Mouse (Mus musculus): ENCODE results near the gene Crhbp.
A peak's percentile ranks its signal among the peaks of the same experiment; 100 is the strongest.

Crhbp gene

DNA sequence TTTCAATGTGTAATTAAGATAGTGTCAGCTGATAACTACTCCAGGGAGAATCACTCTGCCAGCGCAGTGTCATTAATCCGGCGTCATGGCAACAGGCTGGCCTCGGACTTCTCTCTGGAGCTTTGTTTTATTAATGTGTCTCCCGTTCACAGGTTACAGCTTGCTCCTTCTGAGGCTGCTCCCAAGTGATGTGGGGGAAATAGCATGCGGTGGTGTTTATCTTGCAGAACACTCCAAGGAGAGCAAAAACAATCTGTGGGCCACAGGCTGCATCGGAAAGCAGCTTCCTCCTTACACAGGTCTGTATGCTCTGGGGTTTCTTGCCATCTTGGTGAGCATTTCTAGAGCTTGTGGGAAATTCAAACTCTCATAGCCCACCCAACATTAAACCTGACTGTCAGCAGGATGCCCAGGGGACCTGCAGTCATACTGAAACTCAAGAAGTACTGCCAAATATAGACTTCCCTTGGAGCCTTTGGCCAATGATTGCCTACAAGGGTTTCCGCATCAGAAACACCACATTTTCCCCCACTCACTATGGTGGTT, 25.4 kb downstream of the Crhbp start:
- no peak for DNase-seq (ENCODE audit: low spot score in 2 of 2)

DNA sequence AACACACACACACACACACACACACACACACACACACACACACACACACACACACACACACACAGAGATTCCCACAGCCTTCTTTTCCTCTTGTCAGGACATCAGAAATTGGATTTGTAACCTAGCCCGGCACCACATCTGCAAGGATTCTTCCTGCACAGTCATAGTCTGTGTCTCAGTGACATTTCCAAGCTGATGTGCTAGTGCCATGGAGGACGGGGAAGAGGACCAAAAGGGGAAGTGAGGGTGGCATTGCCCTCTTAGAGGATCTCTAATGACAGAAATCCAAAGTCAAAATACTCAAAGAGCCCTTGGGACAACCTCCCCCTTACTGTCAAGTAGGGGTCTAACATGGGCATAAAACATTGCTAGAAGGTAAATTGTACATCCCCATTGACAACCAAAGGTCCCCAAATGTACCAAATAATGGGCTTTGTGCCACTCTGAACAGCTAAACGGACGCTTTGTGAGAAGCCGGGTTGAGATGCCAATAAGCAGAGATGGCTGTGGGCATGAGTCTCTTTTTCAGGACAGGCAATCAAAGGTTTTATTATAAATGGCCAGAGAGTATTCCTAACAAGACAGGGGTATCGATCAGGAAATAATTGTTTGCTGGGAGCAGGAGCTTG, 26.0 kb downstream of the Crhbp start:
- no peak for DNase-seq (ENCODE audit: low spot score in 2 of 2)

DNA sequence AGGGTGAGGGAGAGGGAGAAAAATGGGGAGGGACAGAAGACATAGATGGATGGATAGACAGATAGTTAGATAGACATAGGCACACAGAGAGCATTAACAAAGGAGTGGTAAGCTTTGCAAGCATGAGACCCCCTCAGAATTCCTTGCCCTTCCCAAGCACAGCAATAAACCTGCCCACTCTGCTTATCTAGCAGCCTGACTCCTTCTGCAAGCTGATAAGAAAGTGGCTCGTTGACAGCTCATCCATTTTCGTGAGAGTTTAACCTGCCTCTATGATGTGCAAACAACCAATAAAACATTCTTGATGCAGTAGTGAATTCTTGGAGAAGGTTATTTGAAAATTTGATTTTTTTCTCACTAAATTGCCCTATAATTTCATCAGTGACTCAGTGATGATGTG, 32.5 kb downstream of the Crhbp start:
- no peak for DNase-seq (ENCODE audit: low spot score in 2 of 2)

GRCm38 (mm10) chr13:95393242-95393641, 51.5 kb downstream of the Crhbp start:
- DNase-seq (ENCODE audit: low spot score in 2 of 2), result no peak

DNA sequence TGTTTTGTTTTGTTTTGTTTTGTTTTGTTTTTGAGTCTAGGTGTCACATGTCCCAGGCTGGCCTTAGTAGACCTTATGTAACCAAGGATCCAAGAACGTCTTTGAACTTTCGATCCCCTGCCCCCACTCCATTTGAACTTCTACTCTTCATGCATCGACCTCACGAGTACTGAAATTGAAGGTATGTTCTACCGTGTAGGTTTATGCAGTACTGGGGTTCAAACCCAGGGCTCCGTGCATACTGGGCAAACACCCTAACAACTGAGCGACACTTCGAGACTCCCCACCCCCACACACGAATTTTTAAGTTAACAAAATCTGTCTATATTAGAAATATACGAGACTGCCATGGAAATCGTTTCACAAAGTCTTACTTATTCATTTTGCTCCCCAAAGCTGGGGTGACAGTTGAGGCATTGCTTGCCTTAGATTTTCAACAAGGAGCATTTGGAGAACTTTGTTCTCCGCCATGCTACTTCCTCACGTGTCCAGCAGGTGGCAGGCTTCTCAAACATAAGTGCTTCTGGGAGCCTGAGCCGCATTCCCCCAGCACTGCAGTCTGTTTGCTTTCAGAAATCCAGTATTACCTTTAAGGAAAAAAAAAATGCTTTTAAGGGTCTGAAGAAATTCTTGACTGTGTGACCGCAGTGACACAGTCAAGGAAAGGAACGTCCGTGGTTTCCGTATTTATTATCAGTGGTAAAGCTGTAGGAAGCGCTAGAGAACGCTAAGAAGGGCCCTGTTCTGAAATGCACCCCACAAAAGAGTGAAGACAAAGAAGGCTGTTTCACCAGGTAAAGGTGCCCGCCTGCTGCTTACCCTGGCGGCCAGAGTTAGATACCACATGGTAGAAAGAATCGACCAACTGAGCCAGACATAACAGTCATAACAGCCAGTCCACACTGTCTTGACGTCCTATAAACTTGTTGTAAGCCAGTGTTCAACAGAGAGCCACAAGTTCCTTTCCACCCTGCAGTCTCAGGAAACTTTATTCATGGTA, 54.6 kb downstream of the Crhbp start:
- DNase-seq (ENCODE audit: low spot score in 2 of 2), result peak; percentile 35 to 66

DNA sequence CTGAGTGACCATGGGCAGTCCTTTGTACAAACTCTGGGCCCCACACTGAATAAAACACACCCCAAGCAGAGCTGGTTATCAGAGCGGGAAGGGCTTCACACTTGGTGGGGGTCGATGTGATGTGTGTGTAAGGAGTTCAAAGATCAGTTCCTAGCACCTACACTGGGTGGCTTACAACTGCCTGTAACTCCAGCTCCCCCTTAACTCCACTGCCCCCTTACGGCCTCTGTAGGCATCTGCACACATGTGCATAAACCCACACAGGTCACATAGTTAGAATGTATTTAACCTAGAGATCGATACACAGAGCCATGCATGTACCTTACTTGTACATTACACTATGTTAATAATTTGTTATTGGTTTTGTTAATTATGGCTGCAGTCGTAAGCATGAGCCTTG, 56.5 kb downstream of the Crhbp start:
- DNase-seq (ENCODE audit: low spot score in 2 of 2), result no peak

DNA sequence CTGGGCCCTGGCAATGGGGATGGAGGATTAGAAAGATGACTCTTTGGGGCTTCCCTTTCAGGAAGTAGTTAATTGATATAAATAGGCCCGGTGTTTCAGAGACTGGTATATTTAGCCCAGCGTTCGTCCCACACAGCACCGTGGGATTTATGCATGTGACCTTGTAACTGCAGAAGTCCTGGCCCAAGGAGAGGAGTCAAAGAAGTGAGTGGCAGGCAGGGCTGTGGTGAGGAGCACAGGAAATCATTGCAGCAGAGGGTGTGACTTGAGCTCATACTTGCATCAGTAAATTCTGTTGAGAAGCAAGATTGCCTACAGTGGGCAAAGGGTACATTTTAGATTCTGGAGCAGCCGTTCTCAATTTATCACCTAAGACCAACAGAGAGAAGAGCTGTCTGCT, 62.3 kb downstream of the Crhbp start:
- no peak for DNase-seq (ENCODE audit: low spot score in 2 of 2)
